Mouse (Mus musculus) left cerebral cortex, postnatal 25 days (tissue): ENCODE data around the gene Barhl1. TPM values are rescaled to one million over a fixed set of nuclear protein-coding genes. Genes with fewer than 3 reads are reported as not detected.

Experiments used
- DNase-seq, 2 experiments: peaks; one replicate each; pipeline ENCODE4 v3.0.0; 2022; ENCODE audit warnings: low spot score in 2 of 2, mixed read lengths in 1 of 2
- intact Hi-C: fragments of 180-260 bp; cut with DNase I; formaldehyde crosslinking; loops from one replicate; pipeline ENCODE4 v1.15.1; 2025
- total RNA-seq, 2 experiments: library from RNA; stranded (reverse); gene quantifications; 2 replicates each; pipeline ENCODE4 v1.2.3; 2021

The Barhl1 gene
- total RNA-seq, 2 experiments from 2014 or later: not detected

- DNase-seq: no peak
- intact Hi-C loops: loop anchor here (5.0 kb wide), 1 partner anchor 155 kb away; no protein-coding TSS in a partner anchor
Measured at GRCm38 (mm10) chr2:28912039-28912700, 4.3 kb downstream of the Barhl1 start.

- DNase-seq: no peak
- intact Hi-C loops: loop anchor here (5.0 kb wide), 1 partner anchor 154 kb away; no protein-coding TSS in a partner anchor
Measured at GRCm38 (mm10) chr2:28911331-28912038, 5.0 kb downstream of the Barhl1 start.

- intact Hi-C loops: loop anchor here (5.0 kb wide), 1 partner anchor 154 kb away; no protein-coding TSS in a partner anchor
- no peak for DNase-seq
Measured at GRCm38 (mm10) chr2:28910877-28911276, 5.6 kb downstream of the Barhl1 start.

GRCm38 (mm10) chr2:28909818-28910710 is 6.4 kb downstream of the Barhl1 start:
- DNase-seq: no peak
- intact Hi-C loops: loop anchor here (5.0 kb wide), 1 partner anchor 153 kb away; no protein-coding TSS in a partner anchor

GRCm38 (mm10) chr2:28909186-28909817 is 7.2 kb downstream of the Barhl1 start:
- intact Hi-C loops: no loop called here
- no peak for DNase-seq

DNA sequence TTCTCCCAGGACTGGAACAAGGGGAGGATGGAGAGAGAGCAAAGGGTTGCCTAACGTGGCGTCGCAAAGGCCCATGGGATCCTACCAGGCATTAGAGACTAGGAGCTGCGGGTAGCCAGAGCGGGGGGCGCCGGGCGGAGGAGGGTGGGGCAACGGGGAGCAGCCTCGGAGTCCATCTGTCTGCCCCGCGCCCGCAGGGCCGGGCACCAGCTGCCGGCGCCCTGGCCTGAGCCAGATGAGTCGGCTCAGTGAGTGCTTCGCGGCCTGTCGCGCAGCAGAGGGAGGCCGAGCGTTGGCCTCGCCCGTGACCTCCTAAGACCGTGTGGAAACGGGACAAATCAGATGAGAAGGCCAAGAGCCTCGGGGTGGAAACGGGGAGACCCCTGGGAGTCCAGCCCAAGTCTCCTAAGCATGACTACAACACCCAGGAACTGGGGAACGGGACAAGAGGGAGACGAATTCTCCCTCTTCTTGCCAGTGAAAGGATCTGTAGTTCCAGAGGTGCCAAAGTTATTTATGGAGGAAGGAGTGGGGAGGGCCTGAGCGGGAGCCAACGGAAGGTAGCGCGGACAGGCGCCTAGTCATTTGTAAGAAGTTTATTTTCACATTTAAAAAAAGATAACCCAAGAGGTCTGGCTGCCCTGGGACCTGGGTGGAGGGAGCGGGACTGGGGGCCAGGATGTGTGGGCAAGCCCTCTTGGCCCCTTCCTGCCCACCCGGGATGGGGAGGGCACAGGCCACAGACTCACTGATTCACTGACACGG is 7.9 kb downstream of the Barhl1 start:
- no peak for DNase-seq
- intact Hi-C loops: no loop called here

DNA sequence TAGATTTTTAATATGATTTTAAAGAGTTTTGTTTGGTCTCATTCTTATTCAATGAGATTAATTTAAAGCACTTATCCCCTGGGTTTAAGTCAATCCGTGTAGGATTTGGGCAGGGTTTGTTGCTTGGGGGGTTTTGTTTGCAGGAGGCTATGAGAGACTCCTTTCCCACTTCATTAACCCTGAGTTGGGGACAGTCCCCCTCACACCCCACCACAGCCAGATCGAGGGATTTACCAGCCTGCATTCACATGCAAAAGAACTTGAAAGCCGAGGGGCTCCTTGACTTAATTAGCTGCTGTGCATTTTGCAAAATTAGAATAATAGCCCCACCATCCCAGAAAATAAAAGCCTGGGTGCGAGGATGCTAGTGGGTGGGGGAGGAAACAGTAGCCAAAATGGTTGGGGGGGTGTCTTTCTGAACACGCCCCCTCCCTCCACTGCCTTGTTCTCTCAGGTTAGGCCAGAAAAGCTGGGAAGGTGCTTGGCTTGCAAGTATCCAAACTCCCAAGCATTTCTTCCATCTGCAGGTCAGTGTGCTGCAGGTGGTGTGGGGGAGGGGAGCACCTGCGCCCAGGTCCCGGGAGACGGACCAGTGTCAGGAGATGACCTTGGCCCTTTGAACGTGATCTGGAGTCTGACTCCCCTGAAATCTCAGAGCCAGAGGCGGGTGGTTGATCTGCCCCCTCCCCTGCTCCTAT is 8.6 kb downstream of the Barhl1 start:
- intact Hi-C loops: no loop called here
- no peak for DNase-seq

GRCm38 (mm10) chr2:28905561-28905960 is 10.9 kb downstream of the Barhl1 start:
- no peak for DNase-seq
- intact Hi-C loops: no loop called here

DNA sequence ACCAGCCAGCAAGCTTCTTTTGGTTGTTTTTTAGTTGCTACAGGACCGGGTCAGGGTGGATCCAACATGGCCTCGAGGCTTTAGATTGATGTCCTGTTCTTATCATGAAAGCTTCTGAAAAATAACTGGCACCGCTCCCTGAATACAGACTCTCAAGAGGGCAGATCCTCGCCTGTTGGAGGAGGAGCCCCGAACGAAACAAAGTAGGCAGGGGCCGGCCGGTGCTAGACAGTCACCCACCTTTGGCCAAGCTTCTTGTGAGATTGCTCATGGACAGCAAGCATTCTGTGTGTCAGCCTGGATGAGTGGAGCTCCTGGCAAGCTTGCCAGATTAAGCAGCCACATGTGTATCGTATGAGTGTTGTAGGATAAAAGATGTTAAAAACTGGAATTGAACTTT is 11.7 kb downstream of the Barhl1 start:
- no peak for DNase-seq
- intact Hi-C loops: no loop called here

- DNase-seq: no peak
- intact Hi-C loops: no loop called here
Measured at GRCm38 (mm10) chr2:28903871-28904270, 12.6 kb downstream of the Barhl1 start.

- intact Hi-C loops: no loop called here
- no peak for DNase-seq
Measured at GRCm38 (mm10) chr2:28902291-28902690, 14.2 kb downstream of the Barhl1 start.

DNA sequence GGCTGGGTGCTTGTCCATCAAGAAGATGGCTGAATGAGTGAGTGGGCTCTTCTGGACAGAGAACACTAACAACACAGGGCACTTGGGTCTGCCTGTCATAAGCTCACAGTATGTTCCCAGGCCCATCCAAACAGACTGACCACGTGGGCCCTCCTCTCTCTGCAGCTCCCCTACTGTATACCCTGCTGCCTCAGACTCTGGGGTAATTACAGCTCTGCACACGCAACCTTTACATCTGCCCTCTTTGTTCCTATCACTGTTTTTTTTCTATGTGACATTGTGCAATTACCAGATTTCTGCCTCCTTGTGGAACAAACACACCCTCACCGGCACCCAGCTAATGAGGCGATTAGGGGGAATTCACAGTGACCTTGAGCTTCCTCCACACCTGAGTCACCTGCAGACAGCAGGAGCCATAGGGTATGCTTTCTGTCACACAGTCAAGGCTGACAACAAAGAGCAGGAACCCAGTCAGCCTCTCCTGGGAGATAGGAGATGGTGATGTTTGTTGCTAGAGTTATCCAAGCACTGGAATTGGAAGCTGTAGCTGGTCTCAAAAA is 19.0 kb downstream of the Barhl1 start:
- intact Hi-C loops: no loop called here

DNA sequence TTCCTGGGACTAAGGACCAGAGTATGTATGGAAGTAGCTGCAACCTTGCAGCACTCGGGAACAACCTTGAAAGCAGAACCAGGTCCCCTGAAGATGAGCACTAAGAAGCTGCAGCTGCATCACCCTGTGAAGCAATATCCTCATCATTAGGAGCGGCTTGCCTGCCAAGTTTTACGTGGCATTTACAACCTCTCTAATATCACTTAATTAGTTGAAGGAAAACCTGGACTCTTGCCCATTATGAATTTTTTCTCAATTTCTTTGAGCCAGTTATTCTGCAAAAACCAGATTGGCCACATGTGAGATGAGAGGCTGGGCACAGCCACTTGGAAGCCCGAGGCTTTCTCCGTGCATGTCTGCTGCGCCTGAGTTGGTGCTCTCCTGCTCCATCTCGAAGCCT is 20.6 kb downstream of the Barhl1 start:
- intact Hi-C loops: no loop called here
- DNase-seq: no peak

More for the DNA sequence above, 19.0 kb downstream of the Barhl1 start:
- no peak for DNase-seq

GRCm38 (mm10) chr2:28893526-28893925 is 22.9 kb downstream of the Barhl1 start:
- DNase-seq: no peak
- intact Hi-C loops: no loop called here

- intact Hi-C loops: no loop called here
- no peak for DNase-seq
Measured at GRCm38 (mm10) chr2:28892796-28893195, 23.7 kb downstream of the Barhl1 start.

DNA sequence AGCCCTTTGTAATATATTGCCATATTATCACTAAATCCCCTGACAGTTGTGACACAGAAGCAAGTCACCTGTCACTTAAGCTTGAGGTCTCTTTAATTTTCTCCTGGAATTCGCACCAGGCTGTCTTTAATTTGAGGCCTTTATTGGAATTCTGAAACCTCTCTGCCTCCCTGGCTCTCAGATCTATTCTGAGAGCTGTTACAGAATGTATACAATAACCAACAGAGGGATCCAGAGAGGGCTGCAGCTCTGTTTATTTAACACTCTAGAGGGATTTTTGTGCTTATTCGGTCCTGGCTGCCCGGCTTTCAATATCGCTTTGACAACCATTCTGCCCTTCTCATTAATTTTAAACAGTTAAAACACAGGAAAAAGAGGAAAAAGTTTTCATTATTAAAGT is 31.6 kb downstream of the Barhl1 start:
- intact Hi-C loops: no loop called here
- DNase-seq: no peak

DNA sequence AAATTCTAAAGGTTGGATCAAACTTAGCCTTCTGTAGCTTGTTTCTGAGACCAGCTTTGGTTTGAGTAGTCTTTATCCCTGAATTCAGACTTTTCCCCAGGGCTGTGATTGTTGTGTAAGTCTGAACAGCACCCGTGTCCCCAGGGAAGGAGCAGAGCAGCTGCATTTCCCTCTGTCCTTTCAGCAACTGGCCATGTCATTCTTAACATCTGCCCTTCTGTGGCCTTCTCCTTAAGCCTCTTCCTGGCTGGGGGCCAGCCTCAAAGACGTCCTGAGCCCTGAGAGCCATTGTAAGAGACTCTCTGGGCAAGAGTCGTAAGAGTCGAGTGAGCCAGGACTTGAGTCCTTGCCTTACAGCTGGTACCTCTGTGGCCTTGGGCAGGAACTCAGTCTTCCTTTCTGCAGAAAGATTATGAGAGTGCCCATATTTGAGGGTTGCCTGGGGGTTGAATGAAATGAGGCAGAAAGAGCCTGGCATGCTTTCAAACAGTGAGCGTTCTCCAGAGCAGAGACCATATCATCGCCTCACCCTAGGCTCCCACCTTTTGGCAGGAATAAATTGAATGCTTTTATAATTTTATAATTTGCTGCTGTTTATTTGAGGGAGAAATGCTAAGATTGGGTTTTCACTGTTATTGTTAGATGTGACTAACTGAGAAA is 33.5 kb downstream of the Barhl1 start:
- intact Hi-C loops: no loop called here
- DNase-seq: no peak

- intact Hi-C loops: no loop called here
- no peak for DNase-seq
Measured at GRCm38 (mm10) chr2:28882047-28882446, 34.4 kb downstream of the Barhl1 start.
